Mouse (Mus musculus) kidney, adult 2 months (tissue): Measurements from ENCODE around the gene Trip11.

ENCODE experiments used
- CTCF ChIP-seq: fragments of 200-500 bp; conservative IDR thresholded peaks from 2 replicates; pipeline ENCODE4 v1.5.1; 2011; ENCODE audit warnings: low read depth, mild to moderate bottlenecking, control low read depth, low read length, moderate library complexity, mixed read lengths; ENCODE audit not compliant: insufficient read depth, insufficient read length
- POLR2A ChIP-seq: fragments of 200-500 bp; IDR thresholded peaks from one replicate; pipeline ENCODE4 v1.6.1; 2011; ENCODE audit warnings: low read depth, low read length, control low read depth

- TF ChIP-seq CTCF, result no peak
- TF ChIP-seq POLR2A, result no peak
Observed at GRCm38 (mm10) chr12:101898966-101899365, 14.1 kb downstream of the Trip11 start.
